Comparison of ENCODE assay signal across 8 mouse cellular contexts in the genomic region with DNA sequence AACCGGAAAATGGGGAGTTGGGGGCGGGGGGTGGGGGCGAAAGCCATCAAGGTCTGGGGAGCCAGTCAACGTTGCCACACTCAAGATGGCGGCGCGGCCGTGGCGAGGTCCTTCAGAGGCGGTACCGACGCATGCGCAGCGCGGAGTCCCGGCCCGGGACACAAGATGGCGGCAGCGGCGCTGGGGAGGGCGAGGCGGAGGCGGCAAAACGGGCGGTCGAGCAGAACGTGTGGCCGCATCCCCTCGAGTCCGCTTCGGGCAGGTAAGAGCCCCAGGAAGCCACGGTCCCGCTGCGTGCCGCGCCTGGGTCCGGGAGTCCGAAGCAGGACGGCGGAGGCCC. TPM values are rescaled to one million over a fixed set of nuclear protein-coding genes. Genes with fewer than 3 reads are reported as not detected.
A peak's percentile ranks its signal among the peaks of the same experiment; 100 is the strongest.
DNase-seq lines count a peak whose midpoint lies in the region; ATAC-seq and TF ChIP-seq lines count a peak whose summit lies in the region.

Gene Pcif1 (plus strand): TSS at position 77 of the 340 bp plus-strand sequence.

- WGBS in hindbrain, embryonic 13.5 days: under 1% methylated on average over 34 of the region's 40 CpGs

- no peak for TF ChIP-seq CTCF in Patski (IDR thresholded peaks at IDR 0.05)

- peaks cover 11% of the 10 kb centered on the region for H3K36me3 ChIP-seq in hindbrain, embryonic 13.5 days

- peak within 1 kb of the TSS; percentile 98 for H3K4me2 ChIP-seq in hindbrain, embryonic 13.5 days

- no peaks in the 10 kb centered on the region for H3K9me3 ChIP-seq in hindbrain, embryonic 13.5 days

- no peak for DNase-seq in Patski (ENCODE audit: low read depth, low spot score)
- DNase-seq in cerebellum, postnatal 14 days: peak; percentile 98
- DNase-seq in frontal cortex, postnatal 25 days (ENCODE audit: low spot score in 2 of 2): peak; percentile 88 to 89
- DNase-seq in layer of hippocampus, postnatal 25 days (ENCODE audit: extremely low spot score in 1 of 2, low spot score in 1 of 2): peak in 1 of 2 experiments; percentile 93
- DNase-seq in lung, postnatal 14 days: peak; percentile 94
- peak; percentile 92 for DNase-seq in ovary, postnatal 36 days (ENCODE audit: low spot score)
- DNase-seq in thymus, postnatal 25 days: peak; percentile 95

- in situ Hi-C loops in Patski (cut with MboI; ENCODE audit: low pct_unique_long_range_greater_than_20kb): no loop called here

- ATAC-seq in Patski: peak; percentile 41
- peak; percentile 87 for ATAC-seq in hindbrain, embryonic 13.5 days (ENCODE audit: low FRiP score)

- peak within 1 kb of the TSS; percentile 81 for H3K4me3 ChIP-seq in hindbrain, embryonic 13.5 days

- CTCF ChIA-PET in Patski (lab: Charles Lee): interaction anchor here (1.5 kb wide), 1 partner anchor 12 kb away, joined by 6 read pairs; no protein-coding TSS in a partner anchor

- H3K9ac ChIP-seq in hindbrain, embryonic 13.5 days: peak within 1 kb of the TSS; percentile 100

- H3K27ac ChIP-seq in hindbrain, embryonic 13.5 days: peak within 1 kb of the TSS; percentile 100

- peaks cover 37% of the 10 kb centered on the region for H3K4me1 ChIP-seq in hindbrain, embryonic 13.5 days (replicated peaks)

- POLR2A ChIA-PET in Patski (lab: Charles Lee): interaction anchor here (0.9 to 1.7 kb wide), 5 partner anchors 8 to 93 kb away, joined by 3 to 6 read pairs (median 3); partner anchors contain the start of gene Snx21

- H3K27me3 ChIP-seq in Patski: no peaks in the 10 kb centered on the region
- H3K27me3 ChIP-seq in hindbrain, embryonic 13.5 days: no peaks in the 10 kb centered on the region

RNA-seq across cellular contexts. Expression of gene Pcif1, which starts in this region (rescaled TPM):
- polyA plus RNA-seq in Patski (2021): 38.7 TPM
- polyA plus RNA-seq in hindbrain, embryonic 13.5 days (2015; fragmentation: Nextera tagmentation; extraction: Ambion mirVana): 87.8 and 95.3 TPM in 2 replicates
- 10 to 100 TPM; 40.4 to 47.2 TPM for total RNA-seq in layer of hippocampus, postnatal 25 days (2021)
